Mouse (Mus musculus) cortical plate, adult 2 months (tissue): ENCODE data around the gene Zfp536. TPM values are rescaled to one million over a fixed set of nuclear protein-coding genes. Genes with fewer than 3 reads are reported as not detected.

Experiments used
- H3K27ac ChIP-seq: fragments of 200-500 bp; 2 replicates; pipeline ENCODE4 v1.5.1; 2012; ENCODE audit warnings: low read length, control low read depth, inconsistent platforms; ENCODE audit not compliant: insufficient read depth
- H3K4me1 ChIP-seq: fragments of 200-500 bp; 2 replicates; pipeline ENCODE4 v1.6.1; 2011; ENCODE audit warnings: low read length; ENCODE audit not compliant: control insufficient read depth, insufficient read depth
- H3K4me3 ChIP-seq: fragments of 200-500 bp; 2 replicates; pipeline ENCODE4 v1.5.1; 2011; ENCODE audit warnings: mild to moderate bottlenecking, low read length, control low read depth; ENCODE audit not compliant: insufficient read depth
- CTCF ChIP-seq: fragments of 200-500 bp; IDR thresholded peaks from 2 replicates; pipeline ENCODE4 v1.5.1; 2011; ENCODE audit warnings: mild to moderate bottlenecking, control low read depth, low read length; ENCODE audit not compliant: insufficient read depth; ENCODE audit errors: extremely low read depth
- POLR2A ChIP-seq: fragments of 200-500 bp; IDR thresholded peaks from 2 replicates; pipeline ENCODE4 v1.6.1; 2011; ENCODE audit warnings: mild to moderate bottlenecking, low read length, control low read depth; ENCODE audit not compliant: insufficient read depth; ENCODE audit errors: extremely low read depth
- polyA plus RNA-seq: library from polyadenylated mRNA; depleted of rRNA; stranded (reverse); fragments of >200 nt; gene quantifications from 2 replicates; pipeline ENCODE4 v1.2.3, GENCODE M21; 2012

Zfp536 gene
- polyA plus RNA-seq, 1 experiment: 16.5 TPM

- TF ChIP-seq CTCF (no peak), POLR2A (no peak)
- Histone ChIP-seq H3K4me1 (peaks cover 2% of the 10 kb centered on the region; the same call in 1 of the 2 replicates), H3K4me3 (no peak overlapping the region), H3K27ac (peak overlapping the region; percentile 29)
Observed at GRCm38 (mm10) chr7:37639740-37640397, 133.6 kb downstream of the Zfp536 start.

GRCm38 (mm10) chr7:37634812-37635211, 138.6 kb downstream of the Zfp536 start:
- Histone ChIP-seq H3K4me1 (peaks cover 2% of the 10 kb centered on the region; the same call in 1 of the 2 replicates), H3K4me3 (no peak overlapping the region), H3K27ac (peak overlapping the region; percentile 84)
- TF ChIP-seq CTCF: no peak
- no peak for TF ChIP-seq POLR2A

GRCm38 (mm10) chr7:37630410-37630809, 143.0 kb downstream of the Zfp536 start:
- Histone ChIP-seq H3K27ac (no peak overlapping the region), H3K4me3 (no peak overlapping the region), H3K4me1 (peaks cover 4% of the 10 kb centered on the region; the same call in 1 of the 2 replicates)
- no peak for TF ChIP-seq CTCF
- TF ChIP-seq POLR2A: no peak

- H3K4me3 ChIP-seq: no peak overlapping the region
- H3K27ac ChIP-seq: no peak overlapping the region
- TF ChIP-seq POLR2A: no peak
- no peak for TF ChIP-seq CTCF
- H3K4me1 ChIP-seq: peaks cover 2% of the 10 kb centered on the region; the same call in 1 of the 2 replicates
Observed at GRCm38 (mm10) chr7:37627897-37628510, 145.4 kb downstream of the Zfp536 start.

GRCm38 (mm10) chr7:37625758-37626157, 147.7 kb downstream of the Zfp536 start:
- TF ChIP-seq CTCF (no peak), POLR2A (no peak)
- Histone ChIP-seq H3K4me3 (no peak overlapping the region), H3K4me1 (peaks cover 2% of the 10 kb centered on the region; the same call in 1 of the 2 replicates), H3K27ac (0 out of 2 replicates have a peak overlapping the region, but pooled peaks have one; percentile 3)

- no peak for TF ChIP-seq CTCF
- TF ChIP-seq POLR2A: no peak
- no peak overlapping the region for H3K27ac ChIP-seq
- H3K4me3 ChIP-seq: peak overlapping the region; percentile 60
- H3K4me1 ChIP-seq: peaks cover 2% of the 10 kb centered on the region; the same call in 1 of the 2 replicates
Observed at GRCm38 (mm10) chr7:37624759-37625340, 148.6 kb downstream of the Zfp536 start.

- Histone ChIP-seq H3K4me1 (peaks cover 2% of the 10 kb centered on the region; the same call in 1 of the 2 replicates), H3K27ac (peak overlapping the region; percentile 62; the same call in 1 of the 2 replicates), H3K4me3 (peak overlapping the region; percentile 60)
- TF ChIP-seq POLR2A (no peak), CTCF (no peak)
Observed at GRCm38 (mm10) chr7:37623903-37624758, 149.3 kb downstream of the Zfp536 start.

GRCm38 (mm10) chr7:37619254-37619653, 154.2 kb downstream of the Zfp536 start:
- H3K27ac ChIP-seq: no peak overlapping the region
- TF ChIP-seq POLR2A: no peak
- TF ChIP-seq CTCF: no peak
- no peak overlapping the region for H3K4me3 ChIP-seq
- H3K4me1 ChIP-seq: no peaks in the 10 kb centered on the region

GRCm38 (mm10) chr7:37617880-37618279, 155.6 kb downstream of the Zfp536 start:
- TF ChIP-seq POLR2A (no peak), CTCF (no peak)
- no peaks in the 10 kb centered on the region for H3K4me1 ChIP-seq
- no peak overlapping the region for H3K27ac ChIP-seq
- no peak overlapping the region for H3K4me3 ChIP-seq
